Mouse (Mus musculus) testis, adult 2 months (tissue): ENCODE measurements around the gene Nisch. TPM values are rescaled to one million over a fixed set of nuclear protein-coding genes. Genes with fewer than 3 reads are reported as not detected.
A peak's percentile ranks its signal among the peaks of the same experiment; 100 is the strongest.

Experiments
- H3K27ac ChIP-seq: fragments of 200-500 bp; 2 replicates; pipeline ENCODE4 v1.5.1; 2012; ENCODE audit warnings: low read depth, low read length; ENCODE audit not compliant: control insufficient read depth, insufficient read depth
- H3K27me3 ChIP-seq: fragments of 200-500 bp; 2 replicates; pipeline ENCODE4 v1.6.1; 2012; ENCODE audit warnings: mild to moderate bottlenecking, low read length, moderate library complexity; ENCODE audit not compliant: control insufficient read depth, insufficient read depth
- H3K36me3 ChIP-seq: fragments of 200-500 bp; 2 replicates; pipeline ENCODE4 v1.6.1; 2012; ENCODE audit warnings: mild to moderate bottlenecking, low read length; ENCODE audit not compliant: control insufficient read depth, insufficient read depth
- H3K4me1 ChIP-seq: fragments of 200-500 bp; 2 replicates; pipeline ENCODE4 v1.6.1; 2012; ENCODE audit warnings: low read length; ENCODE audit not compliant: control insufficient read depth, insufficient read depth
- H3K4me3 ChIP-seq: fragments of 200-500 bp; 2 replicates; pipeline ENCODE4 v1.5.1; 2012; ENCODE audit warnings: low read depth, mild to moderate bottlenecking, low read length, moderate library complexity, mixed read lengths; ENCODE audit not compliant: control insufficient read depth
- CTCF ChIP-seq: fragments of 200-500 bp; IDR thresholded peaks from 2 replicates; pipeline ENCODE4 v1.5.1; 2012; ENCODE audit warnings: low read depth, mild to moderate bottlenecking, inconsistent platforms, low read length, moderate library complexity; ENCODE audit not compliant: control insufficient read depth, insufficient read depth, insufficient replicate concordance
- POLR2A ChIP-seq: fragments of 200-500 bp; IDR thresholded peaks from 2 replicates; pipeline ENCODE4 v1.6.1; 2012; ENCODE audit warnings: low read depth, mild to moderate bottlenecking, inconsistent platforms, low read length, moderate library complexity; ENCODE audit not compliant: control insufficient read depth
- polyA plus RNA-seq: library from polyadenylated mRNA; depleted of rRNA; stranded (reverse); fragments of >200 nt; gene quantifications from 2 replicates; pipeline ENCODE4 v1.2.3, GENCODE M21; 2012

Nisch gene
- polyA plus RNA-seq, 1 experiment: 62.1 TPM

DNA sequence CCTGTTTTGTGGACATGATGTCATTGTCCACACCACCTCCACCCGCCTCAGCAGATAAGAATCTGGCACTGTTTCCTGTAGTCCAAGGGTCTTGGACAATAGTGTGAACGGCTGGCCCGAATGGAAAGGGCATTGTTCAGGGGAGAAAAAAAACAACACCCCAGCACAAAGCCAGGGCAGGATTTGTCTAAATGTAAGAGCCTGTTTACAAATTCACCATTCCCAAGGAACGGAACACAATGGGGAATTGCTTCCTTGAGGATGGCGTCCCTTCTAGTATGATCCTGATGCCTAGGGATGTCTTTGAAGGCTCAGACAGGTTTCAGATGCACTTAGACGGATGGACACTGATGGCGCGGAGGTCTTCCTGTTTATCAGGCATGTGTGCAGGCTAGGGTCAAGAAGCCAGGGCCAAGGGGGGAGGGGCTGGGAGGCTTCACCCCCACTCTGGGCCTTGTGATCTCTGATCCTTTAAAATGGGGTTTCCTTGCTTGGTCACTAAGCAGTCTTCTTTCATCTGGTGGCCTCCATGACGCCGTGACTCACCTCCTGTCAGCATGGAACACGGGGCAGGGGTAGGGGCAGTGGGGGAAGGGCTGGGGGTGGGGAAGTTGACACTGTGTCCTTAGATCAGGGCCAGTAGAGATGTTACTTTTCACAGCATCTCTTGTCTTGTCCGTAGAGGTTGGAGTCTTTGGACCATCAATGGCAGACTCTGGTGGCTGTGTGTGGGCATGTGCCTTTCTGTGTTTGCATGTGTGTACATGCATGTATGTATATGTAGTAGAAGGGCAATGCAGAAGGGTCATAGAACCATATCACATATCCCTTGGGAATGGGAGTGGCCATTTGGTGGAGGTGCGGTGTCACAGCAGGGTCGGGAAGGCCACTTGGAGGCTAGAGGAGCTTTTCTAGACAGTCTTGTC lies 16.6 kb upstream of the Nisch start:
- Histone ChIP-seq H3K4me1 (no peaks in the 10 kb centered on the region), H3K4me3 (no peak overlapping the region), H3K36me3 (peaks cover 3% of the 10 kb centered on the region), H3K27ac (no peak overlapping the region), H3K27me3 (no peaks in the 10 kb centered on the region)
- TF ChIP-seq CTCF (no peak), POLR2A (no peak)

DNA sequence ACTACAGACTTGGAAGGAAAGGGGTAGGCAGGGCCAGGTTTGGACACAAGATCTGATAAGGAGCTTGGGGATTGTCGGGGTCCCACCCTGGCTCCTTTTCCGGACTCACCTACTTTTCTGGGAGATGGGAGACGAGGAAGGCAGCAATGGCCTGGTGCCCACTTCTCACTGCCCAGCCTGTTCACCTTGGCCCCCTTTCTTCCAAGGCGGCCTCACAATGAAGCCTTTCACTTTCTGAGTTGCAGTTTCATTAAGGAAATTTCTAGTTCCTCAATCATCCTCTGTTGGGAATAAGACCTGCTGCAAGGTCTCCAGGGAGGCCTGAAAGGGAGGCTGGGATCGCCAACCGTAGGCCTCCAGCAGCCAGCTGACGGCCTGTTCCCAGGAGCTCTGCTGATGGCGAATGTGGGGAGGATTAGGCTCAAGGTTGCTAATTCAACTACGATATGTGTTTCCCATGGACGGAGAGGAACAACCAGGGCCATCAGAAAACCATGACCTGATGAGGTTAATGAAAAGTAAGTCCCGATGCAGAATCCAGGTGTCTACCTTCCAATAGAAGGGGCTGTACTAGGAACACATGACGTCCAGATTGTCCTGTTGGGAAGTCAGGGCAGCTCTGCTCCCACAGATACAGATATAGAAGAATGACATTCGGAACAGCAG lies 15.8 kb upstream of the Nisch start:
- H3K4me1 ChIP-seq: peaks cover 2% of the 10 kb centered on the region
- peaks cover 2% of the 10 kb centered on the region; the same call in 1 of the 2 replicates for H3K36me3 ChIP-seq
- H3K4me3 ChIP-seq: no peak overlapping the region
- TF ChIP-seq CTCF (no peak), POLR2A (no peak)
- H3K27ac ChIP-seq: no peak overlapping the region
- no peaks in the 10 kb centered on the region for H3K27me3 ChIP-seq

DNA sequence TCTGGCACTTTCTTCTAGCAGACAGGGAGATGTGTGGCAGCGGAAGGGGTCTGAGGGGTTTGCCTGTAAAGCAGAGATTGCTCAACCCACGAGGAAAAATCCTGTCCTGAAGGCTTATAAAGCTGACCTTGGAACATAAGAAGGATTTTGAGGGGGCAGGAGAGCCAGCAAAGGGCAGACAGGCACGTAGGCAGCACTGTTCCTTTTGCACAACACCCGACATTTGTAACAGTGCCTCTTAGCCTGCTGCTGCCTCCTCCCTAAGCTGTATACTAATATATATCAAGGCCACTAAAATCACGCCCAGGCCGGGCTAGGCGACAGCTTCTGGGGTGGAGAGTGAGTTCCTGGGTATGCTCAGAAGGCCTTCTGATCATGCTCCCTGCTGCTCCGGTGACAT lies 13.7 kb upstream of the Nisch start:
- no peaks in the 10 kb centered on the region for H3K27me3 ChIP-seq
- H3K27ac ChIP-seq: no peak overlapping the region
- peaks cover 2% of the 10 kb centered on the region for H3K4me1 ChIP-seq
- no peak overlapping the region for H3K4me3 ChIP-seq
- no peaks in the 10 kb centered on the region for H3K36me3 ChIP-seq
- TF ChIP-seq POLR2A (no peak), CTCF (no peak)

DNA sequence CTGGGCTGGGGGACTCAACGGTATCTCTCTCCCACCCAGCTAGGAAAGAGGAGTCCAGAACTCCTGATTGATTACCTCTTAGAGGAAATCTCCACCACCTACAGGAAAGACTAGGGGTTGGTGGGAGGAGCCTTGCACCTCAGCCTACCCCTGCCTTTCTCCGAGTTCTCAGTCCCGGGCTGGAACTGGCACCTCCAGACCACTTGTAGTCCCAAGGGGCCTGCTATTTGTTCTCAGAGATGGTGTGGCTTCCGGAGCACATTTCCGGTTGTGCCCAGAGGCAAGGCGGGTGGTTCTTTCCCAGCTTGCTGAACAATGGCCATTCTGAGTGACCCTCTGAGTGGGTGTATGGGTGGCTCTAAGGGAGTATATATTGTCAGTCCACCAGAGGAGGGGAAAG lies 11.5 kb upstream of the Nisch start:
- H3K4me3 ChIP-seq: no peak overlapping the region
- H3K4me1 ChIP-seq: peaks cover 2% of the 10 kb centered on the region
- H3K36me3 ChIP-seq: no peaks in the 10 kb centered on the region
- H3K27ac ChIP-seq: no peak overlapping the region
- TF ChIP-seq POLR2A: no peak
- no peak for TF ChIP-seq CTCF
- H3K27me3 ChIP-seq: no peaks in the 10 kb centered on the region

DNA sequence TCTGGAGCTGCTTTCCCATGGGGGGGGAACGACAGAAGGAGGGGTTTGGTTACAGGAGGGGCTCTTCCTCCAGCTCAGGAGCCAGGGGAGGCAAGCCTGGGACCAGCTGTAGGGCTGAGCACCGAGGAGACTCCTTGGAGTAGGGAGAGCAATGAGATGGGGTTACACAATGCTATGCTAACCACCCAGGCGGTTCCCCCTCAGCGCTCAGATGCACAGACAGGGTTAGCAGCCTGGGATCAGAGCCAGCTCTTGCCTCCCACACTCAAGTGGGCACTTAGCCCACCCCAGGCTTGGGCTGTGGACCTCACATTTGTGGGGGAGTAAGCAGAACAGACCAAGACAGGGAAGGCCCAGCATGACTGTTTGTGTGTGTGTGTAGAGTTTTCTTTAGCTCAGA lies 10.2 kb upstream of the Nisch start:
- TF ChIP-seq POLR2A (no peak), CTCF (no peak)
- Histone ChIP-seq H3K27ac (no peak overlapping the region), H3K4me1 (peaks cover 2% of the 10 kb centered on the region)

DNA sequence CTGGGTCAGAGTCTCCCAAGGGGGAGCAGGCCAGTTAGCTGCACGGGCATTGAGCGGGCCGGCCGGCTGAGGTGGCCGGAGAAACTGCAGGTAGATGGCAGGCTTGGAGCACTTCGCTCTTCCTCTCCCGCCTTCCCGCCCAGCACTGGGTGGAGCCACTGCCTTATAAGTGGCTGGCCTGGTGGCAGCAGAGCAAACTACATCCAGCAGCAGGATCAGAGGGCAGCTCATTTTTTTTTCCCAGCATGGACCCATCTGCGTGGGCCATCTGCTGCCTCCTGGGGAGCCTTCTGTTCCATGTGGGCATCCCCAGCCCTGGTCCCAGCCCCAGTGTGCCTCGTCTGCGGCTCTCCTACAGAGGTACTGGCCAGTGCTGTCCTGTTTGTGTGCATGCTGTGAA lies 920 bp upstream of the Nisch start, which contains the start of gene Sema3g:
TSS of gene Sema3g (plus strand) at position 195 of the 400 bp plus-strand sequence.
- H3K4me1 ChIP-seq: no peaks in the 10 kb centered on the region
- no peaks in the 10 kb centered on the region for H3K36me3 ChIP-seq
- TF ChIP-seq POLR2A: no peak
- TF ChIP-seq CTCF: peak; percentile 27; the same call in 1 of the 2 replicates
- no peaks in the 10 kb centered on the region for H3K27me3 ChIP-seq
- no peak within 1 kb of the TSS for H3K27ac ChIP-seq
- no peak within 1 kb of the TSS for H3K4me3 ChIP-seq

More for the DNA sequence above, 10.2 kb upstream of the Nisch start:
- Histone ChIP-seq H3K36me3 (no peaks in the 10 kb centered on the region), H3K4me3 (no peak overlapping the region), H3K27me3 (no peaks in the 10 kb centered on the region)
